Mouse (Mus musculus) CH12.LX (cell line): ENCODE measurements around the gene Txk. TPM values are rescaled to one million over a fixed set of nuclear protein-coding genes. Genes with fewer than 3 reads are reported as not detected.

ENCODE experiments used
- DNase-seq: peaks from one replicate; pipeline ENCODE4 v3.0.0-alpha.2; 2013; ENCODE audit errors: extremely low read depth
- H3K27ac ChIP-seq: 2 replicates; pipeline ENCODE4 v1.5.1; 2012; ENCODE audit warnings: low read depth, mild to moderate bottlenecking, control low read depth, moderate library complexity; ENCODE audit not compliant: insufficient read depth
- H3K27me3 ChIP-seq: replicated peaks from 2 replicates; pipeline ENCODE3; 2012; ENCODE audit warnings: inconsistent platforms
- H3K36me3 ChIP-seq, 2 experiments: replicated peaks in 1 of 2; 2 replicates each; pipeline versions ENCODE3 to v1.6.1; 2012; ENCODE audit warnings: inconsistent platforms in 1 of 2, low read length in 1 of 2, mild to moderate bottlenecking in 1 of 2, mixed read lengths in 1 of 2, moderate library complexity in 1 of 2; ENCODE audit not compliant: control insufficient read depth in 1 of 2, insufficient read depth in 1 of 2
- H3K4me1 ChIP-seq, 2 experiments: 2 replicates each; pipeline ENCODE4 v1.6.1; 2012; ENCODE audit warnings: inconsistent platforms in 1 of 2, moderate library complexity in 1 of 2; ENCODE audit not compliant: insufficient read depth in 2 of 2, control insufficient read depth in 1 of 2
- H3K4me2 ChIP-seq: 2 replicates; pipeline ENCODE4 v1.6.1; 2012; ENCODE audit warnings: low read depth, mild to moderate bottlenecking, control low read depth; ENCODE audit not compliant: poor library complexity, insufficient read depth, severe bottlenecking
- H3K4me3 ChIP-seq, 3 experiments: fragments of 150-350 bp in 1 of 3; sonication (generic) in 1 of 3; replicated peaks in 1 of 3; 2 replicates each; pipeline versions ENCODE3 to v1.5.1; 2011 to 2012; ENCODE audit warnings: low read depth in 2 of 3, low read length in 2 of 3, mild to moderate bottlenecking in 2 of 3, moderate library complexity in 2 of 3, control low read depth in 1 of 3, improper control_type of control experiment in 1 of 3, inconsistent platforms in 1 of 3, mixed read lengths in 1 of 3; ENCODE audit not compliant: poor library complexity in 1 of 3
- H3K79me2 ChIP-seq: replicated peaks from 2 replicates; pipeline ENCODE4 v1.6.1; 2012; ENCODE audit warnings: mild to moderate bottlenecking, moderate library complexity; ENCODE audit not compliant: control insufficient read depth, poor library complexity, insufficient read depth, severe bottlenecking; ENCODE audit errors: extremely low read depth
- H3K9ac ChIP-seq: 2 replicates; pipeline ENCODE4 v1.6.1; 2012; ENCODE audit warnings: low read depth, mild to moderate bottlenecking, control low read depth, moderate library complexity; ENCODE audit not compliant: insufficient read depth
- H3K9me3 ChIP-seq: replicated peaks from 2 replicates; pipeline ENCODE3; 2012; ENCODE audit warnings: low read length, inconsistent platforms, mixed read lengths
- BHLHE40 ChIP-seq: IDR thresholded peaks from 2 replicates; pipeline ENCODE4 v1.6.1; 2011; ENCODE audit warnings: mild to moderate bottlenecking, low read depth, low read length, improper control_type of control experiment
- E2F4 ChIP-seq: IDR thresholded peaks from 2 replicates; pipeline ENCODE4 v1.6.1; 2011; ENCODE audit warnings: low read depth, low read length, improper control_type of control experiment; ENCODE audit not compliant: insufficient replicate concordance
- ETS1 ChIP-seq: conservative IDR thresholded peaks from 2 replicates; pipeline ENCODE4 v1.6.1; 2012; ENCODE audit warnings: low read depth, mild to moderate bottlenecking, inconsistent platforms, low read length, improper control_type of control experiment, moderate library complexity
- HCFC1 ChIP-seq: IDR thresholded peaks from 2 replicates; pipeline ENCODE4 v1.6.1; 2012; ENCODE audit warnings: low read depth, mild to moderate bottlenecking, inconsistent platforms, low read length, improper control_type of control experiment
- JUN ChIP-seq: IDR thresholded peaks from 2 replicates; pipeline ENCODE4 v1.6.1; 2011; ENCODE audit warnings: low read depth, mild to moderate bottlenecking, low read length, improper control_type of control experiment, moderate library complexity; ENCODE audit not compliant: insufficient read depth
- JUND ChIP-seq: conservative IDR thresholded peaks from 2 replicates; pipeline ENCODE4 v1.6.1; 2011; ENCODE audit warnings: low read depth, low read length, improper control_type of control experiment
- MAX ChIP-seq: IDR thresholded peaks from 2 replicates; pipeline ENCODE4 v1.6.1; 2011; ENCODE audit warnings: low read length, improper control_type of control experiment
- MAZ ChIP-seq: IDR thresholded peaks from 2 replicates; pipeline ENCODE4 v1.6.1; 2012; ENCODE audit warnings: low read depth, mild to moderate bottlenecking, inconsistent platforms, low read length, improper control_type of control experiment, moderate library complexity
- MEF2A ChIP-seq: IDR thresholded peaks from 2 replicates; pipeline ENCODE4 v1.6.1; 2014; ENCODE audit warnings: low read depth, mild to moderate bottlenecking, inconsistent platforms, low read length, improper control_type of control experiment, borderline replicate concordance
- MXI1 ChIP-seq: IDR thresholded peaks from 2 replicates; pipeline ENCODE4 v1.6.1; 2011; ENCODE audit warnings: mild to moderate bottlenecking, low read depth, low read length, improper control_type of control experiment
- NRF1 ChIP-seq: IDR thresholded peaks from 2 replicates; pipeline ENCODE4 v1.6.1; 2014; ENCODE audit warnings: low read depth, mild to moderate bottlenecking, inconsistent platforms, low read length, improper control_type of control experiment, moderate library complexity
- POLR2A ChIP-seq: IDR thresholded peaks from 2 replicates; pipeline ENCODE4 v1.6.1; 2011; ENCODE audit warnings: low read depth, mild to moderate bottlenecking, improper control_type of control experiment, low read length
- POLR2AphosphoS2 ChIP-seq: IDR thresholded peaks from 2 replicates; pipeline ENCODE4 v1.6.1; 2011; ENCODE audit warnings: low read depth, low read length, improper control_type of control experiment
- RAD21 ChIP-seq: IDR thresholded peaks from 2 replicates; pipeline ENCODE4 v1.6.1; 2011; ENCODE audit warnings: low read depth, mild to moderate bottlenecking, low read length, improper control_type of control experiment, moderate library complexity
- SIN3A ChIP-seq: IDR thresholded peaks from 2 replicates; pipeline ENCODE4 v1.6.1; 2012; ENCODE audit warnings: low read length, improper control_type of control experiment, inconsistent platforms
- SMC3 ChIP-seq: IDR thresholded peaks from 2 replicates; pipeline ENCODE4 v1.6.1; 2011; ENCODE audit warnings: low read depth, low read length, improper control_type of control experiment
- TBP ChIP-seq: conservative IDR thresholded peaks from 2 replicates; pipeline ENCODE4 v1.6.1; 2011; ENCODE audit warnings: low read depth, low read length, improper control_type of control experiment
- USF1 ChIP-seq: IDR thresholded peaks from 2 replicates; pipeline ENCODE4 v1.6.1; 2014; ENCODE audit warnings: low read depth, mild to moderate bottlenecking, inconsistent platforms, low read length, improper control_type of control experiment
- ZKSCAN1 ChIP-seq: IDR thresholded peaks from 2 replicates; pipeline ENCODE4 v1.6.1; 2012; ENCODE audit warnings: low read depth, inconsistent platforms, low read length, improper control_type of control experiment, borderline replicate concordance
- dilution Hi-C: fragments of 300-500 bp; cut with MboI; formaldehyde crosslinking; loops from 2 replicates; pipeline ENCODE4 v1.14.3; 2020; ENCODE audit warnings: low sequenced_read_pairs; ENCODE audit not compliant: extremely low pct_unique_long_range_greater_than_20kb, extremely low pct_ligation_motif_present
- in situ Hi-C: fragments of 300-500 bp; cut with MboI; formaldehyde crosslinking; loops from 3 replicates; pipeline ENCODE4 v1.14.3; 2019; ENCODE audit warnings: low sequenced_read_pairs, low pct_ligation_motif_present, low pct_unique_long_range_greater_than_20kb, mixed read lengths
- polyA plus RNA-seq: library from polyadenylated mRNA; unstranded; fragments of >175 nt; gene quantifications from 2 replicates; pipeline ENCODE4 v1.2.1, GENCODE M21; 2012; ENCODE audit warnings: low read depth; ENCODE audit not compliant: insufficient read length
- total RNA-seq, 2 experiments: library from RNA; depleted of rRNA; stranded (reverse); fragments of 300-350 nt in 1 of 2; fragments of >200 nt in 1 of 2; gene quantifications; 2 replicates each; pipeline ENCODE4 v1.2.3; 2012 to 2014

Gene Txk
- total and polyA plus RNA-seq, 3 experiments = 0.08 to 0.11 TPM; not detected in 1

- dilution Hi-C loops = no loop called here
- H3K9me3 ChIP-seq = no peaks in the 10 kb centered on the region
- TF ChIP-seq MXI1 (no peak), JUN (no peak), USF1 (no peak), NRF1 (no peak), BHLHE40 (no peak), RAD21 (no peak), POLR2AphosphoS2 (no peak), MEF2A (no peak), SIN3A (no peak), E2F4 (no peak), ETS1 (no peak), HCFC1 (no peak), ZKSCAN1 (no peak), MAZ (no peak), TBP (no peak), MAX (no peak), JUND (no peak), POLR2A (no peak), SMC3 (no peak)
- TF ChIP-seq, all 38 proteins: peak for 0
- DNase-seq = no peak
- H3K36me3 ChIP-seq = no peaks in the 10 kb centered on the region
- no peaks in the 10 kb centered on the region for H3K27me3 ChIP-seq
- peaks cover 3 to 13% of the 10 kb centered on the region in 2 experiments; a peak in 3 of 4 replicates for H3K4me1 ChIP-seq
- in situ Hi-C loops = no loop called here
- no peak overlapping the region for H3K4me3 ChIP-seq
- H3K4me2 ChIP-seq = no peak overlapping the region
- H3K27ac ChIP-seq = no peak overlapping the region
- H3K79me2 ChIP-seq = no peaks in the 10 kb centered on the region
- H3K9ac ChIP-seq = no peak overlapping the region
These were observed 53.1 kb downstream of the Txk start for GRCm38 (mm10) chr5:72699500-72699818.

DNA sequence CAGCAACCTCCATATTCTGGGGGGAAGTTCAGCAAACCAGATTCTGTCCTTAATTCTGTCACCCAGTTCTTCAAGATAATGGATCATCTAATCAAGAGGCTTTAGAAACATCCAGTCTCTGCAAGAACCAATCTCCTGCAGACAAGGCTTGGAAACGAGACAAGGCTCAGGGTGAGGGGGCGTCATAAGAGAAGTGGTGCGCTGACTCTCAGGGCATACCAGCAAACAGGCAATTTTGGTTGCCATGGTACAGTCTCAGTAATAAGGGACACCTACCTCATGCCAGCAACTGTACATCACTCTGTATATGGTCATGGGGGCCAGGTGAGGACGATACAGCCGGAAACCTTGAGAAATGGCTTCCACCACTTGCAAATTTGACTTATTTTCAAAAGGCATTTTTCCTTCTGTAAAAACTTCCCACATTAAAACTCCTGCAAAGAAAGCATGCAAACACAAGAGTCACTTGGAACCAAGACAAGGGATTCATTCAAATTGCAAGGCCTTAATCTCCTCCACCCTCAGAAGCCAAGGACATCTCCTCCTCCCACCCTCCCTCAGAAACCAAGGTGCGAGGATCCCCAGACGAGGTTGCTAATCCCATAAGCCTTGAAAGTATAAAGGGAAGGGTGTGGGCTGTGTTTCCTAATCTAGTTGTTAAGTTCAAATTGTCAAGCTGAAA, 53.6 kb downstream of the Txk start:
- in situ Hi-C loops = no loop called here
- DNase-seq = no peak
- TF ChIP-seq MAZ (no peak), TBP (no peak)
- Histone ChIP-seq H3K27ac (no peak overlapping the region), H3K27me3 (no peaks in the 10 kb centered on the region), H3K9me3 (no peaks in the 10 kb centered on the region), H3K4me2 (no peak overlapping the region), H3K4me1 (peaks cover 3 to 13% of the 10 kb centered on the region in 2 experiments; a peak in 3 of 4 replicates), H3K36me3 (no peaks in the 10 kb centered on the region), H3K79me2 (no peaks in the 10 kb centered on the region), H3K4me3 (no peak overlapping the region), H3K9ac (no peak overlapping the region)
- dilution Hi-C loops = no loop called here
